Mouse (Mus musculus): ENCODE data around the gene Bach2. TPM values are rescaled to one million over a fixed set of nuclear protein-coding genes. Genes with fewer than 3 reads are reported as not detected.

The Bach2 gene
- total RNA-seq, 1 experiment from 2014 or later = 4.7 TPM

DNA sequence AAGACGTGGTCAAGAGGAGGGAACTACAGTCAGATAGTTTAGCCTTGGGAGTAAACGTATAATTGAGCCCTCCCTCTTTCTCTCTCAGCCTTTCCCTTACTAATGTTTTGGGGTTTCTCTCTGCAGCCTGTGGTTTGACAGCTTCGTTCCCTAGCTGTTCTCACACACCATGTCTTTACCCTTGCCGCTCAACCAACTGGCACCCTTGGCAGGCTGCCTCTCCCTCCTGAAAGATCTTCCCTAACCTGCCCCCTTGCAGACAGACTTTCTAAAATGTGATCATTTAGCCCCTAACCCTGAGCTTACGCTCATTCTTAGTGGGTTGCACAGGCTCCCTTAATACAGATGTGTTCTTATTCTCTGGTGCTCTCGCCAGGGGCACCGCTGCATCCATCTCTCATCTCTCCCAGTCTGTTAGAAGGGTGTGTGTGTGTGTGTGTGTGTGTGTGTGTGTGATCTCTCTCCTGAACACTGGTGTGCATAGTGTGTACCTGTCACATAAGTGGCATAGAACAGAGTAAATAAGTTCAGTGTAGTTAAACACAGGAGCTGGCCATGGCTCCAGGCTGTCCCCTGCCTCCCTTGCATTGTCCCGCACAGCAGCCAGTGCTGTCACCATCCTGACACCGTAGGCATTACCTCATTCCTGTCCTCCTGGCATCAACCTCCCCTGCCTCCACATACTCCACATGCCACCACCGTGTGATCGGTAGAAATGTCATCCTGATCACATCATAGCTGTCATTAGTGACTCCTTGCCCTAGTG, 201.6 kb downstream of the Bach2 start:
- peak in 1 of 2 experiments; percentile 18; a peak in 1 of 4 replicates for ATAC-seq (replicated peaks in 1 of 2; ENCODE audit: insufficient read depth in 1 of 2, low FRiP score in 2 of 2, low TSS enrichment in 1 of 2, low read depth in 1 of 2, poor library complexity in 2 of 2, severe bottlenecking in 2 of 2)

DNA sequence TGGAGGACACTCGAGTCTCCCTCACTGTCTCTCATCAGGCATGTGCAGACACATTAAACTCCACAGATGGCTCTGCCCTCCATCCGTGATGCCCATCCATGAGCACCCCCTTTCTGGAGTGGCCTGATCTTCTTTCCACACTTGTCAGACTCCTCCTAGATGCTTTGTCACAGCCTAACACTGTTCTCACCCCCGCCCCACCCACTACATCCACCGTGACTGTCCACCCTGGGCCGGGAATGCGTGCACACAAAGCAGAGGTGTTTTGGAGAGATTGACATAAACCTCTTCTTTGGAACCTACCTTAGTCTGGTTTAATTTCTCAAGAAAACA, 202.1 kb downstream of the Bach2 start:
- no peak for ATAC-seq (replicated peaks in 1 of 2; ENCODE audit: insufficient read depth in 1 of 2, low FRiP score in 2 of 2, low TSS enrichment in 1 of 2, low read depth in 1 of 2, poor library complexity in 2 of 2, severe bottlenecking in 2 of 2)

GRCm38 (mm10) chr4:32444671-32445196, 206.1 kb downstream of the Bach2 start:
- peak in 1 of 2 experiments; percentile 58; a peak in 2 of 4 replicates for ATAC-seq (replicated peaks in 1 of 2; ENCODE audit: insufficient read depth in 1 of 2, low FRiP score in 2 of 2, low TSS enrichment in 1 of 2, low read depth in 1 of 2, poor library complexity in 2 of 2, severe bottlenecking in 2 of 2)

DNA sequence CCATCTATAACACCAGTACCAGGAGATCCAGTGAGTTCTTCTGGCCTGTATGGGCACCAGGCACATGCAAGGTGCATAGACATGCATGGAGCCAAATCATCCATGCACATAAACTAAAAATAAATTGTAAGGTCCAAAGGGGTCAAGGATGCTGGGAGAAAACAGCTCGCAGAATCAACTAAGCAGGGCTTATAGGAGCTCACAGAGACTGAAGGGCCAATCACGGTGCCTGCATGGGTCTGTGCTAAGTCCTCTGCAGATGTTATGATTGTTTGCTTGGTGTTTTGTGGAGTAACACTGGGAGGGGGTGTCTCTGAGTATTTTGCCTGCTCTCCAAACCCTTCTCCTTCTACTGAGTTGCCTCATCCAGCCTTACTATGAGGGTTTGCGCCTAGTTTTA, 209.2 kb downstream of the Bach2 start:
- no peak for ATAC-seq (replicated peaks in 1 of 2; ENCODE audit: insufficient read depth in 1 of 2, low FRiP score in 2 of 2, low TSS enrichment in 1 of 2, low read depth in 1 of 2, poor library complexity in 2 of 2, severe bottlenecking in 2 of 2)

DNA sequence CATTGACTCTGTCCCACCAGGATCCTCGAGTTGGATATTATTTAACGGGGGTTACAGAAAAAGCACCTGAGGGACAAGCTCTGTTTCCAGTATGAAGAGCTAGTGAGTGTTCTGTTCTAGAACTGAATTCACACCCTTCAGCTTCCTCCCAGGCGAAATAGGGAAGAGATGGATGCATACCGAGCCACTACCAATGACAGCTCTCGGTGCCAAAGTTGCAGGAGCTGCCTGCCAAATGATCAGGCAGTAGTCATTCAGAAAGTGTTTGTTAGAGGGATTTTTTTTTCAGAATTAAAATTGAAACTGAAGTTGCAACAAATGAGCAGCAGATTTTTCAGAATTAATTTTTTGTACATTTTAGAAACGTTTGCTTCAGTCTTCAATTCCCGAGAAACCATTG, 223.4 kb downstream of the Bach2 start:
- no peak for ATAC-seq (replicated peaks in 1 of 2; ENCODE audit: insufficient read depth in 1 of 2, low FRiP score in 2 of 2, low TSS enrichment in 1 of 2, low read depth in 1 of 2, poor library complexity in 2 of 2, severe bottlenecking in 2 of 2)

- ATAC-seq (replicated peaks in 1 of 2; ENCODE audit: insufficient read depth in 1 of 2, low FRiP score in 2 of 2, low TSS enrichment in 1 of 2, low read depth in 1 of 2, poor library complexity in 2 of 2, severe bottlenecking in 2 of 2) = no peak
These were observed 224.5 kb downstream of the Bach2 start for GRCm38 (mm10) chr4:32463065-32463464.

DNA sequence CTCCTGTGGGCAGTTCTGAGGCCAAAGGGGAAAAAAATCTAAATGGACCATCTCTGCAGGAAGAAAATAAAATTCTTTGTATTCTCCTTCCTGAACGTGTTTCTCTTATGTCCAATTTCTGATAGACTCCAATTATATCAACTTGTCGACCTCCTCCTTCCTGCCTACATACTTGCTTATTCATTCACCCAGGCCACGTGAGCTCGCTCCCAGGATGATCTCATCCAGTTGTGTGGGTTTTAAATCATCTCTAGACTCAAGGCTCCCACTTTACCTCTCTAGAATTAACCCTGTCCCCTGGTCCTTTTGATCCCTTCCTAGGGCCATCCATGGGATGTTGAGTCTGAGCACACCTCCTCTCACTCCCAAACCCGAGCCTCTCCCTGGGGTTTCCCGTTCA, 225.9 kb downstream of the Bach2 start:
- ATAC-seq (replicated peaks in 1 of 2; ENCODE audit: insufficient read depth in 1 of 2, low FRiP score in 2 of 2, low TSS enrichment in 1 of 2, low read depth in 1 of 2, poor library complexity in 2 of 2, severe bottlenecking in 2 of 2) = no peak

DNA sequence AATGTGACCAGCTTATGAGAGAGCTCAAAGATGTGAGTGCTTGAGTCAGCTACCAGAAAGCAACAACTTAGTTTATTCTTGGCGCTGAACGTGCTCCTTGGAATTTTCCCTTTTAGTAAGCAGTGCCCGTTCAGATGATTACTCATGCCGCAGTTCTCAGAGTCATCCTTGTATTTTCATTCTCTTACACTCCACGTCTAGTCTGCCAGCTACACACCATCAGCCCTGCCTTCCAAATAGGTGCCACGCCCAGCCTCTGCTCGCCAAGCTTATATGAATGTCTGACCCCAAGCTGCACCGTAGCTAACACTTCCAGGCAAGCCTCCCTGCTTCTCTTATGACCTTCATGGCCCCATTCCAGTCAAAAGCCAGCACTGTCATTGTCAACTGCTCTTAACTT, 227.4 kb downstream of the Bach2 start:
- no peak for ATAC-seq (replicated peaks in 1 of 2; ENCODE audit: insufficient read depth in 1 of 2, low FRiP score in 2 of 2, low TSS enrichment in 1 of 2, low read depth in 1 of 2, poor library complexity in 2 of 2, severe bottlenecking in 2 of 2)

GRCm38 (mm10) chr4:32477977-32478660, 239.5 kb downstream of the Bach2 start:
- no peak for ATAC-seq (replicated peaks in 1 of 2; ENCODE audit: insufficient read depth in 1 of 2, low FRiP score in 2 of 2, low TSS enrichment in 1 of 2, low read depth in 1 of 2, poor library complexity in 2 of 2, severe bottlenecking in 2 of 2)

GRCm38 (mm10) chr4:32479231-32479630, 240.6 kb downstream of the Bach2 start:
- no peak for ATAC-seq (replicated peaks in 1 of 2; ENCODE audit: insufficient read depth in 1 of 2, low FRiP score in 2 of 2, low TSS enrichment in 1 of 2, low read depth in 1 of 2, poor library complexity in 2 of 2, severe bottlenecking in 2 of 2)

DNA sequence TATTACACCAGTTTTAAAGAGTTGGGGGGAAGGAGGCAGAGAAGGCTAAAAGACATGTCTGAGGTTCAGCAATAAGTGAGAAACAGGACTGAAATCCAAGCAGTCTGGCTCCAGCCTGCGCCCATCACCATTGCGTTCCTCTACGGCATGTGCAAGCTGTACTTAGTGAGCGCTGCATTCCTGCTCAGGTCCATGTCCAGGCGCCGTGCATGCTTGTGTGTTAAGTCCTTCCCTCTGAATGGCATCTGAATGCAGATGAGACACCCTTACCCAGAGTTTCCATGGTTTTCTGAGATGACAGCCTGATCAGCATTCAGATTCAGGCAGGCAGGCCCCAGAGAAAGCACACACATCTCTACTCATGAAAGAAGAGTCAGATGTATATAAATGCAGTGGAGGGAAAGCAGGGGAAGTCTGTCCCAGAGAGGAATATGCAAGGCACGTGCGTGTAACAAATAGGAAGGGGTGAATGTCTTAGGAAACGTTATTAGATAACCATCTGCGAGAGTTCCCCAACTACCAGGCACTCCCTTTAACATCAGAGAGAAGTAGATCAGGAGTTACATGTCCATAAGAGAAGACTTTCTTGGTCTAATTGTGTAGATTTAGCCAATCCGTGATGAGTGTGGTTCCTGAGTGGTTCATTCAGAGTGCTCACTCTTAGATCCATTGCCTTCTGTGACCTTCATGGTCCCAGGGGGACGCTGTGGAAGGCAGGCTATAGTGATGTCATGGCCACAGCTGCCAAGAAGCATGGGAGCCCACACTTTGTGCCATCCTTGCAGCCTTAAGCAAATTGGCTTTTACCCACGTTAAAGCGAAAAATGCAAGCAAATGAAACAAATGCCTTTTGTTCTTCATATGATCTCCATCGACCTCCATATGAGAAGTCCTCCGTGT, 241.4 kb downstream of the Bach2 start:
- ATAC-seq (replicated peaks in 1 of 2; ENCODE audit: insufficient read depth in 1 of 2, low FRiP score in 2 of 2, low TSS enrichment in 1 of 2, low read depth in 1 of 2, poor library complexity in 2 of 2, severe bottlenecking in 2 of 2) = no peak

DNA sequence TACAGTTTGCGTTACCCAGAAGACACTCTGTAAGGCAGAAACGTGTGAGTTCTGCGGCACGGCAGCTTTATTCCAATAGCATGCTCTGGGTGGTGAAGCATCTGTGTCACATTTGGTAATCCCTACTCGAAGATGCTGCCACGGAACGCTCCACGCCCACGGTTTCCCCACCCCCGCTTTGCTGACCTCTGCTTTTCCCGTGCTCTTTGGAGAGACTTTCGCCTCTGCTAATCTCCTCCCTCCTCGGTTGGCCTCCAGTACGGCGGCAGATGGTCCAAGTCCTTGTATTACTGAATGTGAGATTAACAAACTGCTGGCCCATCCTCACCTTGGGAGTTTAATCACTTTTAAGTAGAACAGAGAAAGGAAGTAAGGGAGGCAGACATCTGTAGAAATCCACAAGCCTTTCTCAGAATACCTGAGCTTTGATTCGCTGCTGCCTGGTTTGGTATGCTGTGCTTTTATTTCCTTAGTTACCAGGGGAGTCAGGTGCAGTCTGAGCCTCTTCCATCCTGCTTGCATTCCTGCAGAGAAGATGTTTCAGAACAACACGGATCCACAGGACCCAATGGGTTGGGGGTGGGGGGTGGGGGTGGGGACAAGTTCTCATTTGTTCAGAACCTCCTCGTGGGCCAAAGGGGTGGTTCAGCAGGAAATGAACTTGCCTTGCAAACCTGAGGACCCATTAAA, 242.9 kb downstream of the Bach2 start:
- ATAC-seq (replicated peaks in 1 of 2; ENCODE audit: insufficient read depth in 1 of 2, low FRiP score in 2 of 2, low TSS enrichment in 1 of 2, low read depth in 1 of 2, poor library complexity in 2 of 2, severe bottlenecking in 2 of 2) = no peak

DNA sequence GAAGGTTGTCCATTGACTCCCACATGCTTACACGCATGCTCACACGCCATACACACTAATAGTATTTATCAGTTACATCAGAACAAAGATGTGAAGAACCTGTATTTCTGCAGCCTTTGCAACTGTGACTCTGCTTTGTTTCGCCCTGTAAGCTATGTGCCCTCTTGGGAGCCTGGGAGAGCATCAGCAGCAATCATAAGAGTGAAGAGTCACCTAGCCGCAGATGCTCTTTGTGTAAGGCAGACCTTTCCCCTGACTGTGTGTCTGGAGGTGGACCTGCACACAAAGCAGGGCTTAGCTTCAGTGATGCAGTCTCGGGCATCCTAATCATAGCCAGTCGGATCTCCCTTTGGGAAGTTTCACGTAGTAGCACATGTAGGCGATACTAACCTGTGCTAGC, 243.5 kb downstream of the Bach2 start:
- ATAC-seq (replicated peaks in 1 of 2; ENCODE audit: insufficient read depth in 1 of 2, low FRiP score in 2 of 2, low TSS enrichment in 1 of 2, low read depth in 1 of 2, poor library complexity in 2 of 2, severe bottlenecking in 2 of 2) = no peak

DNA sequence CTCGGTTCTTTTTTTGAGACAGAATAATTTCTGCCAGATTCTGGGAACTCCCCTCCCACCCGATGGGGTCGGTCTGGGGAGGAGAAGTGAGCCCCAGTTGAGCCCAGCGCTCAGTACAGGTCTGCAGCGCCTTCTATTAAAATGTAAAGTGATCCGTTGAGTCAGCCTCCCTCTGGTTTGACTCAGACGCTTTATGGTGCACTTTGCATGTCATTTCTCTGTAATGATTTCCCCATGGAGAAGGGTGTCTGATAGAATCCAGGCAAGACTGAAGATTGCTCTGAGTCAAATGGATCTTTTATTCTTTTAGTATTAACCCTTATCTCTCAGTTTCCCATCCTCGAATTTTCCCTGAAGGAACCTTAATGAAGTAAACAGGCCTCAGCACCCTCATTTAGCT, 244.3 kb downstream of the Bach2 start:
- no peak for ATAC-seq (replicated peaks in 1 of 2; ENCODE audit: insufficient read depth in 1 of 2, low FRiP score in 2 of 2, low TSS enrichment in 1 of 2, low read depth in 1 of 2, poor library complexity in 2 of 2, severe bottlenecking in 2 of 2)

- ATAC-seq (replicated peaks in 1 of 2; ENCODE audit: insufficient read depth in 1 of 2, low FRiP score in 2 of 2, low TSS enrichment in 1 of 2, low read depth in 1 of 2, poor library complexity in 2 of 2, severe bottlenecking in 2 of 2) = no peak
These were observed 247.2 kb downstream of the Bach2 start for GRCm38 (mm10) chr4:32485848-32486247.

DNA sequence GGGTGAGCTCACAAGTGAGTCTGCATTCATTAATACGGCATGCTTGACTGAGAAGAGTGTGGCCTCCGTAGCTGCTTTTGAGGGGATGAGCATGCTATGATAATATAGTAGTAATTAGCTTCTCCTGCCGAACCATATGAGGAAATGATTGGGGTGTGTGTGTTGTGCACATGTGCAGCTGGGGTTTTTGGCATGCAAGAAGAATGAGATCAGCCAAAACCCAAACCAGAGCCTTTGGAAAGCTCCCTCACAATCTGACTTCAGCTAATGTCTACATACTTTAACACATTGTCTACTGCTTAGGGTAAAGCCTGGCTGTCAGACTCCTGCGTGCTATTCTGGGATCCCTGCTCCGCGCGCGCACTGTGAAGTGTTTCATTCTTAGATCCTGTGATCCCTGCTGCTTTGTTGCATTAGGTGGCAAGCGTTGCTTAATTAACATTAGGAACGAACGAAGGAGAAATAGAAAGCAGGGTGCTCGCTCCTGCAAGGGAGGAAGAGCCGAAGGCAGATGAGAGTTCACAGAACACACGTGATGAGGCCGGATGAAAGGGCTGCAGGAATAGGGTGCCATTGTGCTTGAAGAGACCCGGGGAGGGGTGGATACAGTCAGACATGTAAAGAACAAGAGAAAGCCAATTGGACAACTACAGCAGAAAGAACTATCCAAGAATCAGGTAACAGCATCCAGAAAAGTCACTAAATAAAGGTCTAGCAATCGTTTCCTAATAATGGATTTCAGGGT, 248.2 kb downstream of the Bach2 start:
- ATAC-seq (replicated peaks in 1 of 2; ENCODE audit: insufficient read depth in 1 of 2, low FRiP score in 2 of 2, low TSS enrichment in 1 of 2, low read depth in 1 of 2, poor library complexity in 2 of 2, severe bottlenecking in 2 of 2) = no peak

DNA sequence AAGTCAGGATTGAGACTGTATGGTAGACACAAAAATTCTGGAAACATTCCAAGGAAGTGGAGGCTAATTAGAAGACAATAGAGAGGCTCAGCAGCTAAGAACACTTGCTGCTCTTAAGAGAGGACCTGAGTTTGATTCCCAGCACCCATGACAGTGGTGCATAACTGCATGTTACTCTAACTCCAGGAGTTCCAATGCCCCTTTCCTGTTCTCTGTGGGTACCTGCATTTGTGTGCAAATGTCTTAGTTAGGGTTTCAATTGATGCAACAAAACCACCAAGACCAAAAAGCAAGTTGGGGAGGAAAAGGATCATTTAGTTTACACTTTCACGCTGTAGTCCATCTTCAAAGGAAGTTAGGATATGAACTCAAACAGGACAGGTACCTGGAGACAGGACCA, 250.6 kb downstream of the Bach2 start:
- no peak for ATAC-seq (replicated peaks in 1 of 2; ENCODE audit: insufficient read depth in 1 of 2, low FRiP score in 2 of 2, low TSS enrichment in 1 of 2, low read depth in 1 of 2, poor library complexity in 2 of 2, severe bottlenecking in 2 of 2)
